17 mouse cellular contexts compared by ENCODE assay signal in the genomic region with DNA sequence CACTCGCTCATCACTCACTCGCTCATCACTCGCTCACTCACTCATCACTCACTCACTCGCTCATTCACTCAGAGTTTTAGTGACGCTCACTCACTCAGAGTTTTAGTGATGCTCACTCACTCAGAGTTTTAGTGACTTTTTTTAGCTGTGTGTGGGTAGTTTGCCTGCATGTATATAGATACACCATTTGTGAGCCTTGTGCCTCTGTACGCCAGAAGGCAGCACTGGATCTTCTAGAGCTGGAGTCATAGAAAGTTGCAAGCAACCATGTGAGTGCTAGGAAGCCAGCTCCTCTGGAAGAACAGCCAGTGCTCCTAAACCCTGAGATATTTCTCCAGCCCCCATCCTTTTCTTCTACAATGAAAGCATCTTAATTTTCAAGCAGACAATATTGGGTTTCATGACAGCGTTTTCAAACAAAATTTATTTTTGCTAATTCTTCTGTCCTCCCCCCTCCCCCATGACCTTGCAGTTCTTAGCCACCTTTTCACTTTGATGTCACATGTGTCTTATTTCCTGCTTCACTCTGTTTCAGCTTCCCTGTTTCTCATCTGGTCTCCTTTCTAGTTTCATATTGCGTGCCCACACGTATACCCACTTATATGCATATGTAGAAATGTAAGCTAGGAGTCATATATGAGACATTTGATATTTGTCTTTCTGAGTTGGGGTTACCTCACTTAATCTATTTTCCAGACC.
A peak's percentile ranks its signal among the peaks of the same experiment; 100 is the strongest.
DNase-seq lines count a peak whose midpoint lies in the region; ATAC-seq lines count a peak whose summit lies in the region.
"Had no signal": no experiment of that assay in that cellular context is flagged by ENCODE, and none has a peak within 500 bp of the region (broad histone marks: within the 10 kb centered on the region; RNA-seq: fewer than 3 reads in every experiment).

No protein-coding gene starts in this region.

- ATAC-seq in activated CD4-positive, CD25-positive, alpha-beta regulatory T cell, adult 4 months: peak; percentile 36
- ATAC-seq in megakaryocyte progenitor cell, adult 5-6 weeks (replicated peaks; ENCODE audit: poor library complexity): peak; percentile 19; the same call in 1 of the 2 replicates
- ATAC-seq: forebrain, embryonic 13.5 days; intestine, postnatal 0 days; liver, postnatal 0 days; midbrain, embryonic 16.5 days had no signal

- peak; percentile 16 to 26 for DNase-seq in left cerebral cortex, adult 18-20 months (ENCODE audit: low spot score in 2 of 2)
- DNase-seq in left cerebral cortex, adult 11 months (ENCODE audit: low spot score): no peak
- peak; percentile 43 for DNase-seq in CD4-positive helper T cell, adult 2 months (ENCODE audit: low read depth, low spot score)
- DNase-seq in adrenal gland, postnatal 36 days: no peak
- no peak for DNase-seq in embryo, embryonic 10.5 days (ENCODE audit: low spot score)
- DNase-seq: adrenal gland, postnatal 25 days; cerebellum, adult 2 months; heart, adult 18-20 months; heart, postnatal 36 days; left cerebral cortex, postnatal 4 days; liver, postnatal 0 days; lung, postnatal 14 days had no signal

Comparison
In these comparisons a context has a peak if more than half of its experiments do, and no peak if none do; other contexts are left out.
1. DNase-seq: peak in left cerebral cortex, adult 18-20 months (2 of 2) and CD4-positive helper T cell, adult 2 months (single experiment); none in left cerebral cortex, adult 11 months (single experiment), adrenal gland, postnatal 36 days (0 of 2) and embryo, embryonic 10.5 days (single experiment).